Mouse (Mus musculus): ENCODE results near the gene Capn15.

Capn15 gene

DNA sequence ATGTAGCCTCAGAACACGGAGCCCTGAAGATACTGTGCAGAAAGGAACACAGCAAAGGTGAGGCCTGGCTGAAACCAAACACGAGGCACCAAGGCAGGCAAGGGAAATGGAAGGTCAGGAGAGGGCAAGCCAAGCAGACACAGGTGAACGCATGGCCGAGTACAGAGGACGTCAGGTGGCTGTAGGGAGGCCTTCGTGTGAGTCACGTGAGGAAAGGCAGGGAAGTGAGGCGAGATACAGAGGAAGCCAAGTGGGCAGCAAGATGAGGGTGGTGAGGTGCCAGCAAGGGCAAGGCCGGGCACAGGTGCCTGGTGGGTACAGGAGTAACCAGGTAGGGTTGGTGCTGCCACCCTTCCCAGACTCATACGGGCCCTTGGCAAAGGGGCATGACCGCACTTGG lies 12.8 kb upstream of the Capn15 start:
- DNase-seq (ENCODE audit: low read depth, low spot score), result no peak

DNA sequence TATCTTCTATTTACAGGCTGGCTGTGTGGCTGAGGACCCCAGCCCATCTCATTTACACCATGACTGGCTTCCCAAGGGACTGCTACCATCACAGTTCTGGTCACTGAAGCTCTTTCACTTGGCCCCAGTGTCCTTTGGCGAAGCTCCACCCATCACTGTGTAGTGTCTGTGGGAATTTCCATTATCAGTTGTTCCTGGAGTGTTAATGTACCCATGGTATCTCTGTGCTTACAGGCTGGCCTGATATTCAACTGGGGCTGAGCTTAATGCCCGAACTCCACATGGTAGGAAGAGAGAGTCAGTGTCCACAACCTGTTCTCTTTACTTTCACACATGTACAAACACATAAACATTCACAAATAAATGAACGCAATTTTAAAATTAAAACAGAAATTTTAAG lies 7.9 kb upstream of the Capn15 start:
- no peak for DNase-seq (ENCODE audit: low read depth, low spot score)

DNA sequence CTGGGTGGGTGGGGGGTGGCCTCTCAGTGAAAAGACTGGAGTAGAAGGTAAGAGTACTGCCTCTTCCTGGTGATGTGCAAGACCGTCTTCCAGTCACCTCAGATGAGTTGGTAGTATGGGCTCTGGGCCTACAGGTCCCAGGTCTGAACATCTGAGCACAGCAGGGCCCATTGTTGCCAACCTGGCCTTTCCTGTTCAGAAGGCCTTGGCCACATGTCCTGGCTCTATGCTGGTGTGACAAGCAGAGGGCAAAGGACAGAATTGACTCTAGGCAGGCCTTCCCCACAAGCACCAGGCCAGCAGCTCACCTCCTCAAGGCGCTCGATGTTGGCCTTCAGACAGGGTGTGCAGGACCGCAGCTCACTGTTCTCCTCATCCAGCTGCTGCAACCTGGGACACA lies 6.7 kb upstream of the Capn15 start:
- no peak for DNase-seq (ENCODE audit: low read depth, low spot score)

DNA sequence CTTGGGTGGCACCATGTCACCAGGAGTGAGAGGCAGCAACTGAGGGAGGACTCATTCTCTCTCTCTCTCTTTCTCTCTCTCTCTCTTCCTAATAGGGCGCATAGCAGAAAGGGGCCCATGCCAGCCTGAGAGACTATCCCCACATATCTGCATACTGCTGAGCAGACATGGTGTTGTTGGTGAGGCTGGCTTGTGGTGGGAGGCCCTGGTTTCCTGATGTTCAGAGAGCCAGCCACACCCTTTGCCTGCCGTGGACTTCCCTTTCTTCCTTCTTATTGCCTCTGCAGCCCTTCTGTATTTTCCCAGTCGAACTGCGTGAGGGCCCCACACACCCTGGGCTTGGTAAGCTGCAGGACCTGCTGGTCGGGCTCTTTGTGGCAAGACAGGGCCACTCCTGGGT lies 4.7 kb upstream of the Capn15 start:
- no peak for DNase-seq (ENCODE audit: low read depth, low spot score)

DNA sequence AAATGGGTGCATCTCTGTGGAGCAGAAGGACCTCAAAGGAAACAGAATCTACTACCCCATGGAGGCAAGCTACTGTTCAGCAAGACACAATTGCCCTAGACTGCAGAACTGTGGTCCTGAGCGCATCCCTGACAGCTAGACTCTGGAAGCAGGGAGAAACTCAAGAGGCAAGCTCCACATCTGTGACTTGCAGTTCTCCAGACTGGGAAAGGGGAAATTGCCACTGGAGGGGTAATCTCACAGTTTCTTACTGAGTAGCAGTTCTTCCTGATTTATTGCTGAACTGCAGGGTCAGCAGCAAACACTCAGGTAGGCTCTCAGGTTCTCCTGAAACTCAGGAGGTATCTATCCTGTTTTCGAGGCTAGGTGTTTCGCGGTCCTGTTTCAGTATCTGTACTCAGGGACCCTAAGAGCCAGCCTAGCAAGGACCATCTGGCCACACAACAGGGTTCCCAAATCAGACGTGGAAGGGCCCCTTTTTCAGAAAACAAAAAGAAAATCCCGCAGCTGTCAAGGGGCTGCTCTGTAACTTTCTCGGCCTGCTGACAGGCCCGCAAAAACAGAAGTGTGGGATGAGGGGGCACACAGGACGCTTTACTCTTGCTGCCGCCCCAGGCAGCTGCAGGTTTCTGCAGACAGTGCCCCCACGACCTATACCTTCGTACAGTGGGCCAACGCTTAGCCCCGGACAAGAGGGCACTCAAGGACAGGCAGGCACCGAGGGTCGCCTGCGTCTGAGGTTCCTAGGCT lies 865 bp downstream of the Capn15 start:
- no peak for DNase-seq (ENCODE audit: low read depth, low spot score)

DNA sequence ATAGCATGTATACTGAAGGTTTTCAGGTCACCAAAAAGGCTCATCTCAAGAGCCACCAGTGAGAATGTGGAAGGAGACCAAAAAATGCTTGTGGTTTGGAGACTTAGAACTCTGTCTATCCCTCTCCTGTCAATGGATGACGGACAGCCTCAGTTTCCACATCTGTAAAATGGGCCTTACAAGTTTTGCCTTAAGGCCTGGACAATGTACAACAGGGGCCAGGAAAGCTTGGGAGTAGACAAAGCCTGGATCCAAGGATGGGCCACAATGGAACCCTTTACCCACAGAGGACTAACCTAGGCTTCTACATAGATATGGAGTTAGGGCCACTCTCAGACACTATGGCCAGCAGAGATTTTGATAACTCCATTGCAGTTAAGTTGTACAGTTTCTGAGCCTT lies 1.5 kb downstream of the Capn15 start:
- DNase-seq (ENCODE audit: low read depth, low spot score), result no peak

DNA sequence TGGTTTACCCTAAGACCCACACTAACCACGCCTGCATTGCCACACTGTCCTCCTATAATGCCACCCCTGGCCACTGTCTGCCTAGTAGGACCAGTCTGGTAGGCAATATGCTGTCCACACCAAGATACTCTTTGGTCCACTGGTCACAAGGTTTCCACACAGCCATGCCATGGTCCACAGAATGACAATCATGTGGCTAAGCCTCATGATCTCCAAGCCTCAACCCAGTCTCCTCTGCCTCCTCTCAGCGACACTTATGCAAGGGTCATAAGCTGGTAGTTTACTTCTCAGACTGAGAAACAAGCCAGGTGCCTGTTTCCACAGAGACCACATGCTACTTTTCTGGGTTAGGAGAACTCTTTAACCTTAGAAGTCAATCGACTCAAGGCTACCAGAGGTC lies 2.7 kb downstream of the Capn15 start:
- DNase-seq (ENCODE audit: low read depth, low spot score), result no peak

DNA sequence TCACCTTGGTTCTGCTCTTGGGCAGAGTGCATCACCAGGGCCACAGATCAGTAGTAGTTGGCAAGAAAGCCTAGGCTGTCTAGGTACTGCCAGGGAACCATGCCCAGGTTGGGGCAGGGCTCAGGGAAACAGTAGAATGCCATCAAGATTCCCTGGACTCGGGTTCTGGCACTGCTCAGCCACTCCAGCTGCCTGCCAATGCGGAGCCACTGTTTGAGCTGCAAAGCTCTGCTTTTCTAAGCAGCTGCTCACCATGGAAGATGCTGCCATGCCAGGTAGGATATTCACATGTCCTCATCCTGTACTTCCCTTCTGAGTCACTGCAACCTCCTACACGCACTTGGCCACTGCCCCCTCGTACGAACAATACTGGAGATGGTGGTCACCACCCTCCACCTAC lies 4.7 kb downstream of the Capn15 start:
- peak; percentile 49 for DNase-seq (ENCODE audit: low read depth, low spot score)

DNA sequence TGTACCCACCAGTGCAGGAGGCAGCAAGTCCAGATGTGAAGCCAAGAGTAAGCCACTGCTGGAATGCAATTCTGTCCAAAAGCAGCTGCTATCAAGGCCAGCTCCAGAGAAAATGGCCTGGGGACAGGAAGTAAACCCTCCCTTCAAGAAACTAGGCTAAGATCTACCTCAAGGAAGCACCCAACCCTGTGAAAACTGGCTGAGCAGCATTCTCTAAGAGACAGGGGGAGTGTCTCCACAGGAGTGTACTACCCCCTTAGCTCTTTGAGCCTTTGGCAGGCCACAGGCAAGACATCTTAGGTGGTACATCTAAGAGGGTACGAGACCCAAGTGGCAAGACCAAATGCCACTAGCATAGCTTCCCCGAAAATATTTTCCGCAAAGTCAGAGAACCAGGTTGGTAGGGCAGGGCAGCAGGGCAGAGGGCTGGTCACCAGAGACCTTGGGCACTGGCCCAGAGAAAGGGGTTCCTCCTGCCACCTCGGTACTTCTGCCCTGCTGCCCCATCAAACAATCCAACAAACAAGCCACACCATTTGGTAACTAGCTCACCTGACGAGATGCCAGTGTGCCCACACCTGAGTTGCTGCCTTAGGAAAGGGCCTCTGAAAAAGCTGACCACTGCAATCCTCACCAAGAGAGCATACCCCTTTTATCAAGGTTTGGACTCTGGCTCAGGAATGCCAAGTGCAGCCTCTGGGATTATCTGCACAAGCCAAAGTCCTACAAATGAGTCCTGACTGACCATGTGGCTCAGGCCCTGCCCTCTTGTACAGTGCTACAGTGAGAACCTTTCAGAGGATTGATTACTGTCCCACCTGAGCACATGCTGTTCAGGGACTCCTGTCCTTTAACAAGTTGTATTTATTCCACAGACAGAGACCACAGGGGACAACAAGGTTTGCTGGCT lies 5.5 kb downstream of the Capn15 start:
- DNase-seq (ENCODE audit: low read depth, low spot score), result no peak

DNA sequence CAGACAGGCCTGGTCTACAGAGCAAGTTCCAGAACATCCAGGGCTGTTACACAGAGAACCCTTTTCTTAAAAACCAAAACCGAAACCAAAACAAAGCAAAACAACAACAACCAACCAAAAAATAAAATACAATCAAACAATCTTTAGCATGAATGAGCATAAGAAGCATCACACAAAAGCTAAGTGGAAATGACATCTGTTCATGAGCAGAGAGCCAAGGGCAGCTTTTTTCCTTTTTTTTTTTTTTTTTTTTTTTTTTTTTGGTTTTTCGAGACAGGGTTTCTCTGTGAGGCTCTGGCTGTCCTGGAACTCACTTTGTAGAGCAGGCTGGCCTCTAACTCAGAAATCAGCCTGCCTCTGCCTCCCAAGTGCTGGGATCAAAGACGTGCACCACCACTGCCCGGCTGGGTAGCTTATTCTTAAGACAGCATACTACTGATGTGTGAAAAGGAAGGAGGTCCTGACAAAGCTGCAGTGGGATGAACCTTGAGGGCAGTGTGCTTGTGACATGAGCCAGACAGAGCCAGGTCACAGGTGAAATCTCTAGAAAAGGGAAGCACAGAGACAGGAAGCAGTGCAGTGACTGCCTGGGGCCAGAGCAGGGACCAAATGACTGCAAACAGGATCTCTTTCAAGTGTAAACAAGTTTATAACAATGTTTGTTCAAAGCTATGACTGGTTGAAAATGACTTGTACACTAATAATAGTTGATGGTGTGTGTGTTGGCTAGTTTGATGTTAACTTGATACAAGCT lies 14.5 kb downstream of the Capn15 start:
- DNase-seq (ENCODE audit: low read depth, low spot score), result no peak

DNA sequence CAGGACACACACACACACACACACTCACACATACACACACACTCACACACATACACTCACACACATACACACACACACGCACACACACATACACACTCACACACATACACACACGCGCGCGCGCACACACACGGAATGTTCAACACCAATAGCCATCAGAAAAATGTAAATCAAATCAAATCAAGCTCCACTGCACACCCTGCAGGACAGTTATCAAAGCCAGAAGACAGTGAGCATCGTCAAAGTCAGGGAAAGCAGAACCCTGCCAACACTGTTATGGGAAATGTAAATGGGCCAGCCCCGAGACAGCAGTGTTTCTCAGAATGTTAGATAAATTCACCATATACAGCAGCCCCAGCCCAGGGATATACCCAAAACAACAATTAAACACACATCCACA lies 15.1 kb downstream of the Capn15 start:
- DNase-seq (ENCODE audit: low read depth, low spot score), result no peak

DNA sequence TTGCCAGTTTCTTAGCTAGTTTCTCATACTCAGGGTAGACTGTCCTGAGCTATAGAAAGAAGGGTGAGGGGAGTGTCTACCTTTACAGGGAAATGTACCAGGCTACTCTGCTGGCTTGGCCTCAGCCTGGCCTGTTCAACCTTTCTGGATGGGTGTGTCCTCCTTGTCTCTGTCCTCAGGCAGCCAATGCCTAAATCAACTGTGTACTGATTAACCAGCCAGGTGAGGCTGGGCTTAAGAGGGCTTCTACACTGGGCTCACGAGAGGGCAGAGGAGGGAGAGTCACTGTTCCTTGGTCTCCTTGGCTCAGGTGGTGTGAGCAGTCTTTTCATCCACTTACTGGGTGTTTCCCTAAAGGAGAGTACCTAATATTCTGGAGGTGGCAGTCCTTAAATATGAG lies 17.4 kb downstream of the Capn15 start:
- DNase-seq (ENCODE audit: low read depth, low spot score), result no peak

DNA sequence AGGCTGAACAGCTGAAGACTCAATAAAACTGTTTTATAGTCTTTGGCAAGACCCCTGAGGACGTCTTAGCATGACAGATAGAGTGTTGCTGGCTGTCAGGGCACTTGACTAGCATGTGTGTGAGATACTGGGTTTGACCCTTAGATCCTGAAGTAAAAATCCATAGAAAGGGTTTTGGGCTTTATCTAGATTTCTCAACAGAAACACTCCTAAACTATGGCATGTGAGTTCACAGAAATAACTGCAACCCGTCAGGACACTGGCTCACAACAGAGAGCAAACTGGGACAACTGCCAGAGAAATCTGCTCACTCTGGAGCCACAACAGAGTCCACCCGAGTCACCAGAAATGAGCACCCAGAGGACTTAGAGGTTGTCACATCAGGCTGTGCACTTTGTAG lies 17.9 kb downstream of the Capn15 start:
- DNase-seq (ENCODE audit: low read depth, low spot score), result no peak

DNA sequence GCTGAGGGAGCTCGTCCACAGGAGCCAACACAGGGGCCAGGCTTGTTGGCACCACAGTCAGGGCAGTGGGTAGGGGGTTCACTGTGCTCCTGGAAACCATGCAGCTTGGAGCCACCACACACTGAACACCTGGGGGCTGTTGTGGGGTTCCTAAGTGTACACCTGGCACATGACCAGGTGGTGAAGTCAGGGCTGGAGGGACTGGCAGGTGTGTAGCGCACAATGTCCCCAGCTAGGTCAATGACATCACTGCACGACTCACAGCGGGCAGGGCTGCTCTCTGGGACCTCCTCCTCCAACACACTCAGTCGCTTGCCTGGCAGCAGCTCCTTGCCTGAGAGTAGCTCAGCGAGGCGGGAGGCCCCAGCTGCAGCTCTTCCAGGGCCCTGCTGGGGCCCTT lies 21.3 kb downstream of the Capn15 start:
- DNase-seq (ENCODE audit: low read depth, low spot score), result no peak

DNA sequence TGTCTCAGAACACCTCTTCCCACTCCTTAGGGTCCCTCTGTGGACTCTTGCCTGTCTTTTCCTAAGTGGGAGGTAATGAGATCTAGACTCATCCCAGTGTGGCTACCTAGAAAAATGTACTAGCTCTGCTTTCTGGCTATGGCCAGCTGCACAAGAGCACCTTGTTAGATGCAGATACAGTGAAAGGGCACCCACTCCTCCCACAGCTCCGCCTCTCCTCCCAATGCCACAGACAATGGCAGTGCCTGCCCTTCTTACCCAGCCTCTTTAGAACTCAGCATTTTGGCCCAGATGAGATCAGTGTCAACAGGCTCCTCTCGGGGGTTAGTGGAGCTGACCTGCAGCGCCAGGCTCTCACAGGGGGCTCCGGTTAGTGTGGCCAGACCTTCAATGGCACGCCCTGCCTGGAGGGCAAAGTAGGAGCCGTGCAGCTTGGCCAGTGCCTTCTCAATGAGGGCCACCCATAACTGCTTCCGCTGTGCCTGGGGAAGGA lies 23.1 kb downstream of the Capn15 start:
- DNase-seq (ENCODE audit: low read depth, low spot score), result no peak

DNA sequence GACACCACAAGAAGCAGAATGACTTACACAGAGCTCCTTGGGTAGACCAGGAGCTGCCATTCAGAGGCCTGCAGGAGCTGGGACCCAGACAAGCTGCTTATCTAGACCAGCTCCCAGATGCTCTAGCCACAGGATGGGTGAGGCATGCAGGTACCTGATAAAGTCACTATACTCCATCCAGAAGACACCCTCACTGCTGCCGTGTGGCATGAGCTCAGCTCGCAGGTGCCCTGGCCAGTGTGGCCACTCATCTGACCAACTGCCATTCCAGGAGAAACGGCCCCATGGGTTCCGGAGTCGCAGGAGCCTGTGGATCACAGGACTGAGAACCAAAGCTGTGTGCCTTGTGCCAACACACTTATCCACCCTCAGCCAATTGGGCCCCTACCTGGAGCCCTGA lies 24.0 kb downstream of the Capn15 start:
- DNase-seq (ENCODE audit: low read depth, low spot score), result no peak

DNA sequence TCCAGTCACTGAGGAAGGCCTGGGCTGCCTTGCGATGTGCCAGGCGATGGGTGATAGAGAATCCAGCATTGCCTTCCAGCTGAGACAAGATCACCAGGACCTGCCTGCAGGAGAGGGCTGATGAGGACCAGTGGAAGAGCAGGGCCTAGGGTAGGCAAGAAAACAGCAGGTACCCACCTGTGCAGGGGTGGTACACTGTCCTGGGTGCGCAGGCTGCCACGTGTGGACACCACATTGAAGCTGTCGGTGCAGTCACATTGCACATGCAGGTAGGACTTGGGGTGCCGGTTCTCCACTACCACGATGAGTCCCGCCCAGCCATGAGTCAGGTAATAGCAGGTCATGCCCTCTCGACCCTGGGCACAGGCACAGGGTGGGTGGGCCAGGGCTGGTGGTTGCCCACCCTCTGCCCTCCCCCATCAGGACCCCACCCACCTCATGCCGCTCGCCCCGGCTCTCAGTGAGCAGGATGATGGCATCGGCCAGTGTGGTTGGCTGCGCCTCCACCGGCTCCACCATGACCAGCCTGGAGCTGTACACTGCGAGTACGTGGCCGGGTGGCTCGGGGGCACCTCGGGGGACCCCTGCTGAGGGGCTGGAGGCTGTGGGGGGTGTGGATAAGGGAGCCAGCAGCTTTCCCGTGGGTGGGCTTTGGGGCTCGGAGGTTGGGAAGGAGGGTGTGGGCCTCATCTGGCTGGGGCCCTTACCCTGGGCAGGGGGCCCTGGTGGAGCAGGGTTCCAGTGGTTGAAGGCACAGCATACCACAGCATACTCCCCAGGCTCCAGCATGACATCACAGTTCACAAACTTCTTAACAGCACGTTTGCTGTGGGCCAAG lies 25.7 kb downstream of the Capn15 start:
- DNase-seq (ENCODE audit: low read depth, low spot score), result no peak

DNA sequence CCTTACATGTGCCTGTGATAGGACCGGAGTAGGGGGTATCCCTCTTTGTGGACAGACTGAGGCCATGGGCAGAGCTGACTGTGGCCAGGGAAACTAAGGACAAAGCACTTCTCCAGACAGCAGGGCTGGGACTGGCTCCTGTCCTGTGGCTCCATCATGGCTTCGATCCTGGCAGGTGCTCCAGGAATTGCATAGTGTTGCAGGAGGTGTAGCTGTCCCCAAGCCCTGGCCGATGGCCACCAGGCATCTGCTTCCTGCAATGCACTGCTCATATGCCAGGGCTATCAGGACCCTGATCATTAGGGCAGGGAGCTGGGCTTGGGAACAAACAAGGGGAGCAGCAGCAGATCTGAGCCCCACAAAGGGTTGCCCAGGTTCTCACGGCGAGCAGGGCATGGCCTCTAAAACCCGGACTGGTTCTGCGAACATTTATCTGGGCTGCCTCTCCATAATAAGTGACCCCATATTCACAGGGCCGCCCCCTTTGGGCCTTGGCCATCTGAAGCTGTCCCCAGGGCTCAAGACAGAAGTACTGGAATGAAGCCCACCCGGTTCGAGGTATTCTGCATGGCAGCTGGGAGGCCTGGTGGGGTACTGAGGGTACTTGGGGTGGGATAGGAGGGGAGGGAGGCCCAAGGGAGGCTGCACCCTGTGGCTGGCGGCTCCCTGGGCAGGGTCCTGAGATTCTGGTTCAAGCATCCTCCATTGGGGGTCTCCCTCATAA lies 26.7 kb downstream of the Capn15 start:
- DNase-seq (ENCODE audit: low read depth, low spot score), result no peak

DNA sequence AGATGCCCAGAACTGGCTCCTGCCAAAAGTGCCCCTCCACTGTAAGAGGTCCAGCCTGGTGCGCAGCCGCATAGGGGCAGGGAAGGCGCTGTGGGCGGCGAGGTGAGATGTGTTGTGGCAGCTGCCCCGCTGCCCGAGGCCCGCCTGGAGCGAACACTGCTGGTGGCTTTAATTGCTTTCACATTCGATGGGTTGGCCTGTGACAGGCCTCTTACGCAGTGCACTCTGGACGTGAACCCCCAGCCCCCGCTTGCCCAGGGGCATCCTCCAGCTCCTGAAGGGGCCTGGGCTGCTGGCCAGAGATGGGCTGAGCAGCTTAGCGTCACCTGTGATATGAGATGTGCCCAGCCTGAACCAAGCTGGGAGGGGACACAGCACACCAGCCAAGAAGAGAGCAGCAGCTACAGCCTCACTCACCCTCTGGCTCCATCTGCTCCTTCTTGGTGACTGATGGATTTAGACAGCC lies 28.0 kb downstream of the Capn15 start:
- no peak for DNase-seq (ENCODE audit: low read depth, low spot score)

DNA sequence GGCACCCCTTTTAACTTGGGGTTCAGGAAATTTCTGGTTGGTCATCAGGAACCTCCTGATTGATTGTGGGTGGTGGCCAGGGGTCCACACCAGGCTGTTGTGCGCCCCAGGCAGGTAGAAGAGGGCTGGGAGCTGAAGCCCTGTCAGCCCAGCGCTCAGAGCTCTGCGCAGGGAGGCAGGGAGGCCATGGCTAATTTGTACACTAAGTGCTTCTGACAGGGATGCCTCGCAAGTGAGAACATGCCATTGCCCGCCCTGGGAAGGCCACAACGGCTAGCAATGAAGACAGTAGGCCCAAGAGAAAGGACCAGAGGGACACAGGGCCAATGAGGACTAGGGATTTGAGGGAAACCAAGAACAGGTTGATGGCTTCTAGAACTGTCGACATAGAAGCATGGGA lies 29.0 kb downstream of the Capn15 start:
- DNase-seq (ENCODE audit: low read depth, low spot score), result no peak

DNA sequence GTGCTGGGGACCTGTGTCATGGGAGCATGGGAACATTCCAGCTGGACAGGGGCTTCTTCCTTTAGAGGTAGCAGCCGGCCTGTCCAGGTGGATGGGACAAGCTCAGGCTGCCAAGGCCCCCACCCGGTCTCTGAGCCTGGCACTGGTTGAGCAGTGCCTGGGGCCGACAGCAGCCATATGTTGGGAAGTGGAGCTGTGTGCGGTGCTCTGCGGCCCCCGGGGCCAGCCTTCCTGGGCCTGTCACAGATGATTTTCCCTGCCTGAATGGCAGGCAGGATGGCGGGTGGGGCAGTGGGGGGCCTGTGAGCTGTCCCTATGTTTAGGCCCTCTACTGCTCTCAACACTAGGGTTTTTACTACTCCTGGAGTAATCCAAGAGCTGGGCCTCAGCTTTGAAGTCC lies 29.4 kb downstream of the Capn15 start:
- no peak for DNase-seq (ENCODE audit: low read depth, low spot score)
